Mouse (Mus musculus) brain, embryonic 14.5 days (tissue): ENCODE data around the gene Macrod2.

Experiments used
- CTCF ChIP-seq: fragments of 200-500 bp; IDR thresholded peaks from 2 replicates; pipeline ENCODE4 v1.5.1; 2012; ENCODE audit warnings: inconsistent platforms, mild to moderate bottlenecking, moderate library complexity, borderline replicate concordance; ENCODE audit not compliant: insufficient read depth, insufficient read length; ENCODE audit errors: extremely low read depth
- POLR2A ChIP-seq: fragments of 200-500 bp; IDR thresholded peaks from 2 replicates; pipeline ENCODE4 v1.6.1; 2012; ENCODE audit warnings: mild to moderate bottlenecking, inconsistent platforms, borderline replicate concordance; ENCODE audit not compliant: poor library complexity, insufficient read depth, insufficient read length, severe bottlenecking; ENCODE audit errors: extremely low read depth

- TF ChIP-seq CTCF: no peak
- TF ChIP-seq POLR2A: no peak
These were observed 398.9 kb downstream of the Macrod2 start for GRCm38 (mm10) chr2:140793886-140794608.
